Mouse (Mus musculus) spleen, postnatal 10 days (tissue): ENCODE data around the gene Erbb2.
A peak's percentile ranks its signal among the peaks of the same experiment; 100 is the strongest.

Experiments used
- DNase-seq, 2 experiments: peaks; one replicate each; pipeline ENCODE4 v3.0.0; 2021 to 2022; ENCODE audit warnings: low spot score in 2 of 2

Gene Erbb2

DNA sequence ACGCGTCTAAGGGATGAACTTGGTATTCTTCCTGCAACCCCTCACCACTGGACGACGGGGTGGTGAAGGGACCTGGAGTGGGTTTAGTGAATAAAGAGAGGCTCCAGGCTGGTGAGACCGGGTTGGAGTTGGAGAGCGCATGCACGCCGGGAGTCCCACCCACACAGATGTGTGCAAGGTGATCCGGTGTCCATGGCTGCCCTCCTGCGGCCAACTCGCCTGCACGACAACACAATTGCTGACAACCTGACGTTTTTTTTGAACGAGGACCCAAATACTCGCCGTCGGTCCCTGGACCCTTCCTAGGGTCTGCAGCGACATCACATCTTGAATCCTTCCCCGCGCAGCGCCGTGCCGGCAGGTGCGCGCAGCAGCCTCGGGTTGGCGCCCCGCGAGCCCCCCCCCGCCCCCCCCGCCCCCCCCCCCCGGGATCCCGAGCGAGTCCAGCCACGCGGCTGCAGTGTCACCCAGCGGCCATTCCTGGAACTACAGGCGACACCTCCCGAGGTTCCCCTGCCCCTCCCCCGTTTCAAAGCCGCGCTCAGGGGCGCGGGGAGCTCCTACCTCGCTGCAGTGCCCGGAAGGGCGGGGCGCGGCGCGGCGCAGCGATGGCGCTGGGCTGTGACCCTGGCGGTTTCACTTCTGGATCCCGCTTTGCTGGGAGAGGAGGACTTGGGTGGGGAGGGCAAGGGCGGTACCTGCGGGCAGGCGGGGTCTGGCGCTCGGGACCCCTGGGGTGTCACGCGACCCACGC lies 45.3 kb downstream of the Erbb2 start:
- DNase-seq: peak; percentile 84 to 94

GRCm38 (mm10) chr11:98458121-98458990 lies 46.1 kb downstream of the Erbb2 start:
- peak in 1 of 2 experiments; percentile 47 for DNase-seq

DNA sequence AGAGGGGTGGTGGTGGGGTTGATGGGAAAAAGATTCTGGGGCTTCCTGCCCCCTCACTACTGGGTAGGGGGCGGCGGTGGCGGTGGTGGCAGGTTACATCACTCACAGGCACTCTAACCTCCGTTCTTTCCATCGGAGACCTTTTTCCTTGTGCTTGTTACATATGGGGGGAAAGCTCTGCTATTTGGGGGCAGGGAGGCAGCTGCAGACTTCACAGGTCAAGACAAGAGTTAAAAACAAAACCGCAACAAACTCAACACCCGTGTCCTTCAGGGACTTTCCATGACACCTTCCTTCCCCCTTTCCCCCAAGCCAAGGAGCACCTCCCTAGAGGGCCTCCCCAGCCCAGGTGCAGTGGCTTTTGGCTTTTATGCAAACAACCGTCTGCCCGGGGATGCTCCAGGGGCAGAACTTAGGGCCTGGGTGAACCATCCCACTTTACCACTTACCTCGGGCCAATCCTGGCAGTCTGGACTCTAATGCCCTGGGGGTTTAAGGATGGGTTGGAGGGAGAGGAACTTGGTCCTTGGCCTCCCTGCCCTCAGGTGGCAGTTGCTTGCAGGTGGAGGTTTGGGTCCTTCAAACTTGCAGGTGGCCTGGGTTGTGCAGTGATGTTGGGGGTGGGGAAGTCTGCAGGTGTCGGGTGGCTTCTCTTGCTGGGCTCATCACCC lies 46.9 kb downstream of the Erbb2 start:
- peak; percentile 44 to 61 for DNase-seq

DNA sequence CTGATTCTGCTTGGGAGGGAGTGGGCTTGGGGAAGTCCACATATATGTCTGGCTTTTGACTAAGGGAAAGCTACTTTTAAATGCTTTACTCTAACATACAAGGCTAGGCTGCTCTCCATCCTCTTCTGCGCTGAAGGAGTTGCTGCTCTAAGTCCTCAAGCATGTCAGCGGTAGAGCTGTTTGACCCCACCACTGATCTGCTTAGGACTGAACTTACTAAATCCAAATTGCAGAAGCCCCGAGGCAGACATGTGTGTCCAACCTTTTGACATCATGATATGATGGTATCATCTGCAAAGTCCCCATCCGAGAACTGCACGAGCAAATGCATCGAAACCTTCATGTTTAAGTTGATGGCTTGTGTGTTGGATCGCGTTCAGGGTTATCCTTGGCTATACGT lies 47.6 kb downstream of the Erbb2 start:
- no peak for DNase-seq

DNA sequence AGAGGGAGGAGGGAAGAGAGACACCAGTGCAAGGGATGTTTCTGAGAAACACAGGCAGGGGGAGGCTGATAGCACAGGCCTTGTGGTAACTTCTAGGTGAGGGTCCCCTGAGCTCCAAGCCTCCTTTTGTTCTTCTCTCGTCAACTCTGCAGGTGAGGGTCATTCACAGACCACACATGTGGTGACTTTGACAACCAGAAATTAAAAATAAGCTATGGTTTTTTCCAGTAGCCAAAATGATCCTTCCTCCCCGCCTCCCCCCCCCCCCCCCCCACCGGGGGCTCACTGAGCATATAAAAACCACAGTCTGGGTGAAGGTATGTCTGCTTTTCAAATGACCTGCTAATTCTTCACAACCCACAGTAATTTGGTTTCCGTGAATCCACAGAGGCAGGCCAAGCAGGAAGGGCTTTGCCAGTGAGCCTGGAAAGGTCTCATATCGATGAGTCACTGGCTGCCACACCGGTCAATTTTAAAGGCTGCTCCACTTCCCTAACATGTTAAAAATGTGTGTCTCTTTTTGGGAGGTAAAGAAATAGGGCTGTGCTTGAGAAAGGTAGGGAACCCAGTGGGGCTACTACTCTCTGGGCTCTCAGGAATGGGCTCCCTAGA lies 48.9 kb downstream of the Erbb2 start:
- DNase-seq: no peak

DNA sequence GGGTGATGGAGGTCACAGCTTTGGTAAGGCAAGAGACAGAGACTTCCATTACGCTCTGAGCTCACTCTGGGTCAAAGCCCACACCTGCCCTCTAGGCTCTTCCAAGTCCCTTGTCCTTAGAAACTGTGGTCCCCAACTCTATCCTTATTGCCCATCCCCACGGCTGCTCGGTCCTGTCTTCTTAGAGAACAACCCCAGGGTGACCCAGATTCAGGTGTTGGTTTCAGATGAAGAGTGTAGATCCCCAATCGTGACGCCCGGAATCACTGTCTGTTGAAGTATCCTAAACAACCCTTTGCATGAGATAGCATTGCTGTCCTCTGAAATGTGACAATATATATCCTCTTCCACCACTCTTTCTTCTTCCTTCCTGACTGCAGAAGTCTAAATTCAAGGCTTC lies 50.0 kb downstream of the Erbb2 start:
- DNase-seq: no peak

GRCm38 (mm10) chr11:98463911-98464310 lies 51.6 kb downstream of the Erbb2 start:
- no peak for DNase-seq

DNA sequence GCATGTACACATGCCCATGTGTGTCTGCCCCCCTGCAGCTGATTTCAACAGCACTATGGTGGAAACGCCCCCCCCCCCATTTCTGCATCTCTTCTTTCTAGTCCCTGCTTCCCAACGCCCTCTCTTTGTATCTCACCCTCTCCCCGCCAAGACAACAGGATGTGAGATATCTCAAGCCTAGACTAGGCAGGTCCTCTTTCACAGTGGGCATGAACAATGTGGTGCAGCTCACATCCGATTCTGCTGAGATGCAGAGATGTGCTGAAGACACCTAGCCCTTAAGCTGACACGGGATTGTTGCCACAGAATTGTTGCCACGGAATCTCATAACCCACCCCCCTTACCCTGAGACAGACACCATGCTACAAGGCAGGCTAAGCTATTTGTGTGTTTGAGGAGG lies 52.2 kb downstream of the Erbb2 start:
- DNase-seq: peak in 1 of 2 experiments; percentile 13

- DNase-seq: no peak
Measured at GRCm38 (mm10) chr11:98469761-98470714, 57.8 kb downstream of the Erbb2 start.

DNA sequence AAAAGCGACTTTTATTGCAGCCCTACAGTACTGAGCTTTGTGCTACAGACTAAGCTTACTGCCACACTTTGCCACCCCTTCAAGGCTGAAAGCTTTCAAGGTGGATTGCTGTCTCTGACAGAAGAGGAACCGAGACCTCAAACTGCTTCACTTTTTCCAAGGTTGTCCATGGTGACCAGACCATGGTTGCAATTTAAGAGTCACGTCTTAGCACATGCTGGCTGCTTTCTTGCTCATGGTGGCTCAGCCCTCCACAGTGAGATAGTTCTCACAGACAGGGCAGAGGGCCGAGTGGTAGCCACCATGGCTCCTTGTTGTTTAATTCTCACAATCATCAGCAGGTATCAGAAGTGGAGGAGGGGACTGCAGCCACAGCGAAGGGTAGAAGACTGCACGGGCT lies 58.5 kb downstream of the Erbb2 start:
- no peak for DNase-seq

DNA sequence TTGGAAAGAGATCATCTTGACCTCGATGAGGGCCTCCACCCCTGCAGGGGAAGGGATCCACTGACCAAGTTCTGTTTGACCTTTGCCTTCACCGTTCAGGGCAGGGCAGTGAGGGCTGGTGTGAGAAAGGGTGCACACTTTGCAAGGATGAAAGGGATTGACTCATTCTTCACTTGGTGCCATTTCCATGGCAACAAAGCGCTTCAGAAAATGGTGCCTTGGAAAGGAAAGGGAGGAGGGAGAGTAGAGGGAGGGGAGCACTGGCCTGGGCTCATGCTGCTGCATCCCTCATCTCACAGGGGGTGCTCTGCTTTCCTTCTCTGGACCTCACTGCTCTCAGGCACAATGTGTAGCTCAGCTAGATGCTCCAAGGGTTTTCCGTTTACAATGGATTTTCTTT lies 60.4 kb downstream of the Erbb2 start:
- no peak for DNase-seq

DNA sequence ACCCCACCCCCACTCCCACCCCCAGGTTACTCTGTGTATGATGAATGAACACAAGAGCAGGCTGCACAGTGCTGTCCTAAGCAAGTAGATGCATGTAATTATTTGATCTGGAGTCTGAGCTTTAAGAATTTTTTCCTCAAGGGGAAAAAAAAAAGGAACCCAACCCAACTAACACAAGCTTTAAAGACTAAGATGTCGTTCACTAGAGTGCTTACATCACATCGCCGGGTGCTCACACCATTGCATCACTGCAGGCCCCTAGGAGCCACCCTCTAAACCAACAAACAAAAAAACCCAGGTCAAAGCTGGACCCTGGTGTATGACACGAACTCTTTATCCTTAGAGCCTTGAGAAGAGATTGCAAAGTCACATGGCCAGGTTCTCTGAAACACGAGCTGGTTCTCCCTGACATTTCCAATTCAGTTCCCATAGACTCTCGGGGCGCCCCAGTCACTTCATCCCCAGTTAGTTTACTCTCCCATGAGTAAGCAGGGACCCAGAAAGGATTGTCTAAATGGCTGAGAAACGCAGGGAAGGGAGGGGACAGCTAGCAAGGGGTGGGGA lies 61.7 kb downstream of the Erbb2 start:
- no peak for DNase-seq

GRCm38 (mm10) chr11:98474967-98475366 lies 62.7 kb downstream of the Erbb2 start:
- no peak for DNase-seq

DNA sequence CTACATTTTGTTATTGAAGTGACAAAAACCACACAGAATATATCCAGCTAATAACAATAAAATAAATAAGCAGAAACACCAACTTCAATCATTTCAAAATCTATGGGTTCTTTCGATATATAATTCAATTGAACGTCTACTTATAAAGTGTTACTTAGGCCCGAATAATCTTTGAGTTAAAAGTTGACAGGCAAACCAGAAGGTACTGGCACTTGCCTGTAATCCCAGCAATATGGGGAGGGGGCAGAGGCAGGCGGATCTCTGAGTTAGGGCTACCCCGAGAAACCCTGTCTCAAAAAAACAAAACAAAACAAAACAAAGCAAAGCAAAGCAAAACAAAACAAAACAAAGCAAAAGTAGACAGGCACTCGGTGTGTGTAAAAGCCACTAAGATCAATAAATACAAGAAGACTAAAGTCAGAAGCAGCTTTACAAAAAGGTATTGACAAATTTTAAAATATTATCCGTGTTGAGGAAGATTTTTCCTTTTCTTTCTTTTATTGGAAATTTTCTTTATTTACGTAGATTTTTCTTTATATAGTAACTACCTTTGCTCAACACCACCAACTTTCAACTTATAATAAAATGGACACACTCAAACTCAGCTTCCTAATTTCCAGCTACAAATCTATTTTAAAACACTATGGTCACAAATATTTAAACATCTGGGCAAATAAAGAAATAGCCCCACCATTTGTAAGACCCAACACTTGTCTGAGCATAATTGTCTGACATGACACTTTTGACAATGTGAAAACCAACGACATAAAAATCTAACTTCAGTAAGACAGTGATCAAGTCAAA lies 63.6 kb downstream of the Erbb2 start:
- no peak for DNase-seq

- no peak for DNase-seq
Measured at GRCm38 (mm10) chr11:98476434-98476807, 64.2 kb downstream of the Erbb2 start.

DNA sequence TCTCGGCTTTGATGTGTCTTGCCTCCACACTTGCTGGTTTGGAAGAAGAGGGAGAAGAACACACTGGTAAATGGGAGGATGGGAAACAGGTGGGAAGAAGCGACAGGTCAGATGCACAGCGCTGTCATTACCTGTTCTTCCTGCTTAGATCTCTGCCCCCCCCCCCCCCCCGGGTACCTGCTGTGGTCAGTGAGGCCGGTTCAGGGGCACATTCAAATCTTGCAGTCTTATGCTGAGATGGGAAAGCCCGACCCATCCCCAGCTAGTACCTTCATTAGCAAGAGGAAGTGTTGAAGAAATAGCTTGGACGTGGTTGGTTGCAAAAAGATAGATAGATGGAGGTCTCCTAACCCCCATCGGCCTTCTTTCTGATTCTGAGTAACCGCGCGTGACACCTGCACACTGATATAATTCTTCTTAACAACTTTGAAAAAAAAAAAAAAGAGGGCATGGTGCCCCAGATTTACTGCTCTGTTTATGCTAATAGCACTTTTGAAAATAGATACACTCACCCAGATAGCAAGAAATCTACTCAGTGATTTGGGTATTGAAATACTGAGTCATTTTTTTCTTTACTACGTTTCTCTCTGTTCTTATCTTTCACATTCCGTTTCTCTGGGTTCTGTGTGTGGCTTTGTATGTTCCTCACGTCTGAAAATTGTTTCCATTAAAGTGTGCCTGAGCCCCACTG lies 64.9 kb downstream of the Erbb2 start:
- DNase-seq: no peak

GRCm38 (mm10) chr11:98479026-98479939 lies 67.0 kb downstream of the Erbb2 start:
- DNase-seq: no peak

DNA sequence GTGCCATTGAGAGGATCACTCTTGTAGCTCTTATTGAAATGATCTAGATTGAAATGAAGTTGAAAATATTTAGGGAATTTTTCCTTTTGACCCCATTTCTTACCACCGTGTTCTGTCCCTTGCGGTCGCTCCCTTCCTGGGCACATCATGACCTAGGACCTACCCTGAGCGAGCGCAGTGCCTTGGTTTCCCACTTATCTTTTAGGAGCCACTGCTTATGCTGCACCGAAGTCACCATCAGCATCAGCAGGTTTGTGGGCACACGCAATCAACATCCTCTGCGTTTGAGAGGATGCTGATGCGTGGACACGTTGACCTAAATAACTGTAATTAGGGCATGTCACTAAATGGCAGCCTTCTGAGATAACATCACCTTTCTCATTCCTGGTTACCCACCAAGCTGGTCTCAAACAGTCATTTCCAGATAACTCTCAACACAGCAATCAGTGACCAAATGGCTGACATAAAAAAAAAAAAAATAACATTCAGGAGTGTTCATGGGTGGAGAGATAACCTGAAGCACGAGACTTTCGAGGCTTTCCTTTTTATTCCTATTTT lies 67.7 kb downstream of the Erbb2 start:
- DNase-seq: no peak
